Comparison of ENCODE assay signal across 8 mouse cellular contexts in genomic region chr12:70827187-70827900, GRCm38 (mm10). TPM values are rescaled to one million over a fixed set of nuclear protein-coding genes. Genes with fewer than 3 reads are reported as not detected.
DNase-seq lines count a peak whose midpoint lies in the region; ATAC-seq and TF ChIP-seq lines count a peak whose summit lies in the region.

No protein-coding gene starts in this region.

- 19% methylated on average over 9 of the region's 9 CpGs for WGBS in forebrain, postnatal 0 days
- WGBS in liver, embryonic 14.5 days (ENCODE audit: insufficient replicate concordance) = 18% methylated on average over 9 of the region's 9 CpGs
- 19% methylated on average over 9 of the region's 9 CpGs for WGBS in stomach, embryonic 14.5 days

- TF ChIP-seq POLR2A in MEL (IDR thresholded peaks at IDR 0.05; ENCODE audit: control insufficient read depth in 1 of 2, insufficient read depth in 1 of 2, low read depth in 1 of 2, low read length in 2 of 2, poor library complexity in 1 of 2) = no peak

- peaks cover 0 to 11% of the 10 kb centered on the region in 2 experiments; a peak in 2 of 4 replicates for H3K36me3 ChIP-seq in MEL (ENCODE audit: control insufficient read depth in 1 of 2, insufficient read depth in 2 of 2, low read length in 2 of 2)
- H3K36me3 ChIP-seq in forebrain, postnatal 0 days (ENCODE audit: insufficient read depth) = no peaks in the 10 kb centered on the region
- H3K36me3 ChIP-seq in liver, embryonic 14.5 days (replicated peaks; ENCODE audit: control insufficient read depth, insufficient read depth, low read depth) = no peaks in the 10 kb centered on the region
- no peaks in the 10 kb centered on the region for H3K36me3 ChIP-seq in stomach, embryonic 14.5 days (ENCODE audit: control insufficient read depth, insufficient read depth, low read length)

- H3K9me3 ChIP-seq in MEL (replicated peaks; ENCODE audit: insufficient read depth, low read length) = no peaks in the 10 kb centered on the region
- no peaks in the 10 kb centered on the region for H3K9me3 ChIP-seq in forebrain, postnatal 0 days (ENCODE audit: low read length)
- no peaks in the 10 kb centered on the region for H3K9me3 ChIP-seq in liver, embryonic 14.5 days (ENCODE audit: control insufficient read depth, low read length)
- no peaks in the 10 kb centered on the region for H3K9me3 ChIP-seq in stomach, embryonic 14.5 days (ENCODE audit: control insufficient read depth, low read depth, low read length)

- H3K9ac ChIP-seq in MEL (ENCODE audit: control insufficient read depth, low read depth, low read length, poor library complexity, severe bottlenecking) = peak overlapping the region; percentile 7; the same call in 1 of the 2 replicates
- H3K9ac ChIP-seq in forebrain, postnatal 0 days = peak overlapping the region; percentile 81; the same call in 1 of the 2 replicates
- H3K9ac ChIP-seq in liver, embryonic 14.5 days (replicated peaks) = peak overlapping the region; percentile 31
- H3K9ac ChIP-seq in stomach, embryonic 14.5 days (replicated peaks; ENCODE audit: low read depth, low read length) = peak overlapping the region; percentile 8

- H3K27ac ChIP-seq in MEL (ENCODE audit: control insufficient read depth, low read depth, low read length) = no peak overlapping the region
- no peak overlapping the region for H3K27ac ChIP-seq in forebrain, postnatal 0 days (ENCODE audit: low read depth, low read length)
- H3K27ac ChIP-seq in liver, embryonic 14.5 days = no peak overlapping the region
- H3K27ac ChIP-seq in stomach, embryonic 14.5 days (ENCODE audit: low read length) = no peak overlapping the region

- H3K4me2 ChIP-seq in forebrain, postnatal 0 days (ENCODE audit: low read depth) = peak overlapping the region; percentile 76
- peak overlapping the region; percentile 77 for H3K4me2 ChIP-seq in liver, embryonic 14.5 days (ENCODE audit: low read depth)
- peak overlapping the region; percentile 73 for H3K4me2 ChIP-seq in stomach, embryonic 14.5 days (replicated peaks; ENCODE audit: low read depth, low read length)

- TF ChIP-seq EP300 in MEL (IDR thresholded peaks at IDR 0.05; ENCODE audit: low read depth in 1 of 2, low read length in 2 of 2) = no peak
- no peak for TF ChIP-seq EP300 in liver, embryonic 14.5 days (IDR thresholded peaks at IDR 0.05; ENCODE audit: low read depth)

- no peak for ATAC-seq in forebrain, postnatal 0 days
- ATAC-seq in liver, embryonic 14.5 days (ENCODE audit: insufficient read depth) = no peak
- ATAC-seq in stomach, embryonic 14.5 days (ENCODE audit: insufficient number of reproducible peaks, insufficient read depth, low FRiP score, low read depth) = no peak

- TF ChIP-seq CTCF in MEL (IDR thresholded peaks at IDR 0.05 in 2 of 3, conservative IDR thresholded peaks at IDR 0.05 in 1 of 3; ENCODE audit: control insufficient read depth in 1 of 3, insufficient read depth in 1 of 3, low read depth in 2 of 3, low read length in 3 of 3, poor library complexity in 1 of 3, severe bottlenecking in 1 of 3) = no peak
- TF ChIP-seq CTCF in forebrain, postnatal 0 days (IDR thresholded peaks at IDR 0.05; ENCODE audit: low read depth) = no peak
- no peak for TF ChIP-seq CTCF in liver, embryonic 14.5 days (IDR thresholded peaks at IDR 0.05; ENCODE audit: low read depth)

- intact Hi-C loops in gastrocnemius, postnatal 14 days (cut with DNase I; ENCODE audit: low total_unique reads) = no loop called here

- TF ChIP-seq RAD21 in MEL (IDR thresholded peaks at IDR 0.05; ENCODE audit: low read depth, low read length) = no peak

- H3K79me2 ChIP-seq in MEL (ENCODE audit: control insufficient read depth, insufficient read depth, low read length, poor library complexity) = no peaks in the 10 kb centered on the region; the same call in 1 of the 2 replicates

- DNase-seq in heart, adult 11 months = peak; percentile 88
- DNase-seq in heart, adult 8-10 months (ENCODE audit: low spot score) = no peak
- peak; percentile 26 for DNase-seq in MEL (ENCODE audit: low read depth, low spot score)
- peak; percentile 19 for DNase-seq in forebrain, postnatal 0 days
- no peak for DNase-seq in liver, embryonic 14.5 days (ENCODE audit: low read depth in 3 of 3, low spot score in 3 of 3)
- no peak for DNase-seq in gastrocnemius, postnatal 14 days
- no peak for DNase-seq in spleen, adult 12 weeks (ENCODE audit: low spot score)

- H3K27me3 ChIP-seq in MEL (ENCODE audit: control insufficient read depth in 1 of 2, insufficient read depth in 2 of 2, low read length in 2 of 2) = peaks cover 5 to 6% of the 10 kb centered on the region in 2 experiments; a peak in 3 of 4 replicates
- H3K27me3 ChIP-seq in forebrain, postnatal 0 days (ENCODE audit: insufficient read depth, low read length) = no peaks in the 10 kb centered on the region
- H3K27me3 ChIP-seq in liver, embryonic 14.5 days (ENCODE audit: control insufficient read depth, insufficient read depth, low read length) = peaks cover 3% of the 10 kb centered on the region
- no peaks in the 10 kb centered on the region for H3K27me3 ChIP-seq in stomach, embryonic 14.5 days (ENCODE audit: control insufficient read depth, insufficient read depth, low read length)

- H3K4me3 ChIP-seq in MEL (ENCODE audit: control insufficient read depth in 1 of 2, insufficient read depth in 1 of 2, low read depth in 2 of 2, low read length in 2 of 2) = peak overlapping the region; percentile 24 to 56
- peak overlapping the region; percentile 79 for H3K4me3 ChIP-seq in forebrain, postnatal 0 days (ENCODE audit: low read depth, low read length)
- no peak overlapping the region for H3K4me3 ChIP-seq in liver, embryonic 14.5 days (ENCODE audit: insufficient read depth in 1 of 2, low read depth in 2 of 2, low read length in 2 of 2)
- peak overlapping the region; percentile 80 for H3K4me3 ChIP-seq in stomach, embryonic 14.5 days (ENCODE audit: low read depth, low read length)

- H3K4me1 ChIP-seq in MEL (ENCODE audit: control insufficient read depth in 1 of 2, insufficient read depth in 2 of 2, low read length in 2 of 2) = peaks cover 0 to 5% of the 10 kb centered on the region in 2 experiments; a peak in 2 of 4 replicates
- peaks cover 9% of the 10 kb centered on the region; the same call in 1 of the 2 replicates for H3K4me1 ChIP-seq in forebrain, postnatal 0 days (ENCODE audit: insufficient read depth)
- H3K4me1 ChIP-seq in liver, embryonic 14.5 days (replicated peaks; ENCODE audit: control insufficient read depth in 2 of 2, insufficient read depth in 2 of 2, low read length in 1 of 2) = peaks cover 7 to 14% of the 10 kb centered on the region in 2 experiments
- H3K4me1 ChIP-seq in stomach, embryonic 14.5 days (ENCODE audit: control insufficient read depth, insufficient read depth, low read length) = peaks cover 16% of the 10 kb centered on the region; the same call in 1 of the 2 replicates

TF ChIP-seq in MEL, 35 proteins besides CTCF, POLR2A, EP300 and RAD21:
- no peak for TF ChIP-seq MAZ (IDR thresholded peaks at IDR 0.05; ENCODE audit: low read depth, low read length)
- TF ChIP-seq POLR2AphosphoS5 (IDR thresholded peaks at IDR 0.05; ENCODE audit: borderline replicate concordance, low read depth, low read length) = no peak
- no peak for TF ChIP-seq USF2 (IDR thresholded peaks at IDR 0.05; ENCODE audit: borderline replicate concordance in 1 of 2, insufficient read depth in 1 of 2, low read depth in 1 of 2, low read length in 2 of 2)
- no peak for TF ChIP-seq KAT2A (conservative IDR thresholded peaks at IDR 0.05; ENCODE audit: low read depth, low read length)
- no peak for TF ChIP-seq JUND (IDR thresholded peaks at IDR 0.05; ENCODE audit: low read depth, low read length)
- TF ChIP-seq MYC (IDR thresholded peaks at IDR 0.05; ENCODE audit: low read depth, low read length) = no peak
- TF ChIP-seq GABPA (IDR thresholded peaks at IDR 0.05; ENCODE audit: low read depth, low read length) = no peak
- TF ChIP-seq BHLHE40 (IDR thresholded peaks at IDR 0.05; ENCODE audit: borderline replicate concordance, low read depth, low read length) = no peak
- TF ChIP-seq USF1 (IDR thresholded peaks at IDR 0.05; ENCODE audit: low read depth, low read length) = no peak
TF ChIP-seq in MEL: peak in this region for 0.

RNA-seq across cellular contexts. Expression of gene Frmd6, which starts 2.0 kb away (rescaled TPM):
- total RNA-seq in heart, adult 8-10 months (2022) = 10 to 100 TPM; 28.6 to 35.3 (median 32.5) TPM
- 3.6 and 3.7 TPM in 2 replicates for total RNA-seq in MEL (2012; rRNA removed)
- 1 to 10 TPM in 1 of 2 experiments, not detected in 1; 5.0 TPM for polyA plus RNA-seq in MEL (2012; ENCODE audit: insufficient read depth in 1 of 2, insufficient read length in 2 of 2, low read depth in 1 of 2, low replicate concordance in 2 of 2, missing spikeins in 1 of 2)
- 10.6 and 11.0 TPM in 2 replicates for total RNA-seq in forebrain, postnatal 0 days (2014; rRNA removed)
- 6.9 and 7.4 TPM in 2 replicates for polyA plus RNA-seq in forebrain, postnatal 0 days (2015; fragmentation: Nextera tagmentation; extraction: Ambion mirVana)
- 1.4 and 1.9 TPM in 2 replicates for polyA plus RNA-seq in liver, embryonic 14.5 days (2012; rRNA removed)
- 2.6 and 2.9 TPM in 2 replicates for polyA plus RNA-seq in liver, embryonic 14.5 days (2014; fragmentation: Nextera tagmentation; extraction: Ambion mirVana)
- 32.5 and 36.2 TPM in 2 replicates for polyA plus RNA-seq in stomach, embryonic 14.5 days (2014; fragmentation: Nextera tagmentation; extraction: Ambion mirVana)
- total RNA-seq in gastrocnemius, postnatal 14 days (2021) = 10 to 100 TPM; 21.4 to 23.6 TPM

Comparison
In these comparisons a context has a peak if more than half of its experiments do, and no peak if none do; other contexts are left out.
1. DNase-seq: peak in heart, adult 11 months (single experiment), MEL (single experiment) and forebrain, postnatal 0 days (single experiment); none in heart, adult 8-10 months (single experiment), liver, embryonic 14.5 days (0 of 3), gastrocnemius, postnatal 14 days (single experiment) and spleen, adult 12 weeks (single experiment).
2. H3K4me3 ChIP-seq: peak in MEL (2 of 2), forebrain, postnatal 0 days (single experiment) and stomach, embryonic 14.5 days (single experiment); none in liver, embryonic 14.5 days (0 of 2).
3. H3K9ac ChIP-seq: peak in every context shown above with its lines; median percentile 81 in forebrain, postnatal 0 days; 31 in liver, embryonic 14.5 days; 8 in stomach, embryonic 14.5 days; 7 in MEL.
4. Peak in every context shown above with its lines, with median percentiles within 50 percentile points of each other: H3K4me2 ChIP-seq.